Mouse (Mus musculus) ES-Bruce4 (cell line): ENCODE results near the gene Cd24a.

ENCODE experiments used
- CTCF ChIP-seq: IDR thresholded peaks from one replicate; pipeline ENCODE4 v1.8.1; 2011; ENCODE audit warnings: low read depth, low read length
- EP300 ChIP-seq: IDR thresholded peaks from 2 replicates; pipeline ENCODE4 v1.6.1; 2011; ENCODE audit warnings: low read depth, low read length; ENCODE audit not compliant: insufficient read depth
- POLR2A ChIP-seq: IDR thresholded peaks from one replicate; pipeline ENCODE4 v1.8.1; 2011; ENCODE audit warnings: low read length; ENCODE audit not compliant: insufficient read depth

- TF ChIP-seq CTCF (no peak), POLR2A (no peak), EP300 (no peak)
These were observed 46.3 kb downstream of the Cd24a start for GRCm38 (mm10) chr10:43624362-43624761.
